Mouse (Mus musculus) brown adipose tissue, adult 24 weeks (tissue): ENCODE measurements at regions not wholly inside any gene's neighbourhood (a gene's known extent, or its start where the extent isn't known, plus 50 kb on each side); places are given as distances from the start of the nearest gene placed in this dataset.

Experiments used
- H3K27ac ChIP-seq: fragments of 200-500 bp; replicated peaks from 2 replicates; pipeline ENCODE4 v1.5.1; 2012; ENCODE audit warnings: low read depth, mild to moderate bottlenecking, low read length
- H3K4me1 ChIP-seq: fragments of 200-500 bp; 2 replicates; pipeline ENCODE4 v1.6.1; 2012; ENCODE audit warnings: low read length, mixed read lengths; ENCODE audit not compliant: control insufficient read depth, insufficient read depth, insufficient read length
- H3K4me3 ChIP-seq: fragments of 200-500 bp; 2 replicates; pipeline ENCODE4 v1.5.1; 2012; ENCODE audit warnings: low read depth, mild to moderate bottlenecking, low read length, moderate library complexity; ENCODE audit not compliant: insufficient read depth

DNA sequence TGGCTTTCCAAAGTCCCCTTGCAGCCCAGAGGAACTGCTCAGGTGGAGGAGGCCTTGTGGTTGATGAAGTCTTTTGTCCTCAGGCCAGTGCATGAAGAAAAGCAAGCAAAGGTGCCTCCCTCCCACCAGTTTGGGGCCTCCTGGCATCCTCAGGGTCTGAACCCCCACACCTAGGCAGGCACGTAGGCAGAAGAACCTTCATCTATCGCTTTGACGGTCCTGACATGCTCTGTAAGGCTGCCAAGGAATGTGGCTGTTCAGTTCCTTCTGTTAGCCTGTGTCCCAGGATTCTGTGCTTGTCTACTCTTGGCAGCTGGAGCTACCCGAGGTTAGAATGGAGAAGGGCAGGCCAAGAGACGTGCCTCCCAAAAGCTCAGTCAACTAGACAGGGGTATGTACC is 197.1 kb upstream of the 3110018I06Rik start:
- H3K4me1 ChIP-seq = no peaks in the 10 kb centered on the region
- H3K4me3 ChIP-seq = no peak overlapping the region
- H3K27ac ChIP-seq = no peak overlapping the region

DNA sequence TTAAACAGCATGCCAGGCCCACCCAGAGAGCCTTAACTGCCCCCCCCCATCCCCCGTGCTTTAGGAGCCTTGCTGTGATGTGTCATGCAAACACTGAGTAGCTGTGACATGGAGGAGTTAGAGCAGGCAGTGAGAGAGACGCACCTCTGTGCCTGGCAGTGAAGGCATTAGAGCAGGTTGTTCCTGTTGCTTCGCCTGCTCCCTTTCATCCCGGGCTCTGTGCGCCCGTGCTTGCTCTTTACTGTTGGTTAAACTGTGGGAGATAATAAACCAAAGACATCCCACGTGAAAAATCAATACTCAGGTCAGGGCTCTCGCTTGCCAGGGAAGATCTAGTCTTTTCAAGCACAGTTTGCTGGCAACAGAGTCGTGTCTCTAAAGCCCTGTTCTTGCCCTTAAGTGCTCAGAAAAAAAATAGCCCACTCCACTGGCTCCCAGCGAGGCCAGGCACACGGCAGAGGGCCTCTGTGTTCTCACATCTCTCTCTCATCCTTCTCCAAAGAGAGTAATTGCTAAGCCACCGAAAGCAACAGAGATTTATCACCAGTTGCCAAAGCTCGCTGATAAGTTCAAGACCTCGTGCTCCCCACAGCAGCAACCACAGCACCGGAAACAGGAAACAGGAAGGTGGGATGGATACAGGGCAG is 181.2 kb upstream of the 3110018I06Rik start:
- H3K4me1 ChIP-seq = no peaks in the 10 kb centered on the region
- H3K4me3 ChIP-seq = no peak overlapping the region
- no peak overlapping the region for H3K27ac ChIP-seq

- Histone ChIP-seq H3K4me1 (no peaks in the 10 kb centered on the region), H3K27ac (no peak overlapping the region), H3K4me3 (no peak overlapping the region)
Measured at GRCm38 (mm10) chr12:107315446-107315845, 173.0 kb upstream of the 3110018I06Rik start.

DNA sequence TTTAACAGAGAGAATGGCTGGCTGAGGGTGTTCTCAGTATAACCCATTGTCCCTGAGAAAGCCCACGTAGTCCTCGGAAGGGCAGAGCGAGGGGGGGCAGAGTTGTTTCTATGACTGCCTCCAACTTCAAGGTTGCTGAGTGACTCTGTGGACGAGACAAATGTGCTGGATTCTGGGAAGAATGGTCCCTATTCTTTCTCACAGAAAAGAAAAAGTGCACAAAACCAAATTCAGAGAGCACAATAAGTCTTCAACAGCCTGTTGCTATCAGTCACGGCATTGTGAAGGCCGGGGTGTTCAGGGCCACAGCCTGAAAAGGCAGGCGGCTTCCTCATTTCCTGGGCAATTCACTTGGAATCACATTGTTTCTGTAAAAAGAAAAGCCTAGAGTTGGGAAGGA is 165.6 kb upstream of the 3110018I06Rik start:
- H3K27ac ChIP-seq = no peak overlapping the region

DNA sequence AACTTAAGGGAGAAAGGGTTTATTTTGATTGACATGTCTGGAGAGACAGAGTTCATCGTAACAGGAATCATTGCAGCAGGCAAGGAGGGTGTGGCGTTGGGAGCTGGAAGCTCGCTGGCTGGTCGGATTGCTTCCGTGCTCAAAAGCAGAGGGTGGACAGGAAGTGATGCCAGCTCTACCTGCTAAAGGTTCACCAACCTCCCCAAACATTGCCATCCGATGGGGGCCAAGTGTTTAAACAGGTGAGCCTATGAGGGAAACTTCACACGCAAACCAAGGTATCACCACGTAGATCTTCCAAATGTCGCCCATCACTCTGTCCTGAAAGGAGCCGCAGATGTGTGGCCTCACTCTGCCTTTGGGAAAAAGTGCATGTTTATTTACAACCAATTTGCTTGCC is 162.3 kb upstream of the 3110018I06Rik start:
- H3K27ac ChIP-seq = no peak overlapping the region
- H3K4me1 ChIP-seq = no peaks in the 10 kb centered on the region
- H3K4me3 ChIP-seq = no peak overlapping the region

More for the DNA sequence above, 165.6 kb upstream of the 3110018I06Rik start:
- Histone ChIP-seq H3K4me1 (no peaks in the 10 kb centered on the region), H3K4me3 (no peak overlapping the region)

DNA sequence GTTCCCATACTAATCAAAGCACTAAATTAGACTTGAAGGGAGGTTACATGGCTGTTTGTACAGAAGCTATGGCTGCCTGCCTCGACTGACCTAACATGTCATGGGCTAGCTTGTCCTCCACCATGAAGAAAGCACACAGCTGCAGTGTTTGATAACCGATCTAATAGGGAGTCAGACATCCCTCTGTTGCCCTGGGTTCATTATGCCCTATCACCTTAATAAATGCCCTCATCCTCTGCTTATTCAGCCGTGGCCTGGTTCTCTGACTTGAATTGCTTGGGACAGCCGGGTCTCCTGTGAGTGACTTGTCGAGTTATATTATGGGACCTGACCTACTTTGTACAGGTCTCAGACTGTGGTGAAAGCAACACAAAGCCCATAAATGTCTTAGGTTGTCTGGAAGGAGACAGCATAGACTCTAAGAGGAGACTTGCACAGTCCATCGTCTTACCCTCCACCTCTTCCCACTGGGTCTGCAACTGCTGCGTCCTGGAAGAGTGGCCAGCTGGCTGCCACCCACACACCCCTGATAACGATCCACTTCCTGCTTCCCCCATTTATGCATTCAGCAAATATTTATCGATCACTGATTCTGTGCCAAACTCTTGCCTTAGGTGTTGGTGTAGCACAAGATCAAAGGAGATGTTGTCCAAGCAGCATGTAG is 161.2 kb upstream of the 3110018I06Rik start:
- Histone ChIP-seq H3K4me1 (no peaks in the 10 kb centered on the region), H3K4me3 (no peak overlapping the region), H3K27ac (no peak overlapping the region)

DNA sequence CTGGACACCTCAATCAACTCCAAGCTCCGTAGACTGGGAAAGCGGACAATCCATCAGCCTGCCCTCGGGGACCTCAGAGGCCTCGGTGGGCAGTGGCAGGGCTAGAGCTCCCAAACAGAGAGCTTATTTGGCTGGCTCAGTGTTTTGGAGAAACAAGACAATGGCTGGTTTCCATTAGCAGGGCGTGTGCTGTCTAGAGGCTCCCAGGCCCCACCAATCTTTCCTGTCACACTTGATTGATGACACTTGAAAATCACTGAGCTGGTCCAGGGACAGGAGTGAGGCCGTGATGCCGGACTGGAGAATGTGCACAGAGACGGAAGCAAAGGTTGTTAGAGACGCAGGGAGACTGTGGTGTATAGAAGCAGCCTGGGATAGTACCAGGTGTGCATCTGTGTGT is 159.4 kb upstream of the 3110018I06Rik start:
- no peak overlapping the region for H3K27ac ChIP-seq
- H3K4me1 ChIP-seq = no peaks in the 10 kb centered on the region
- no peak overlapping the region for H3K4me3 ChIP-seq

DNA sequence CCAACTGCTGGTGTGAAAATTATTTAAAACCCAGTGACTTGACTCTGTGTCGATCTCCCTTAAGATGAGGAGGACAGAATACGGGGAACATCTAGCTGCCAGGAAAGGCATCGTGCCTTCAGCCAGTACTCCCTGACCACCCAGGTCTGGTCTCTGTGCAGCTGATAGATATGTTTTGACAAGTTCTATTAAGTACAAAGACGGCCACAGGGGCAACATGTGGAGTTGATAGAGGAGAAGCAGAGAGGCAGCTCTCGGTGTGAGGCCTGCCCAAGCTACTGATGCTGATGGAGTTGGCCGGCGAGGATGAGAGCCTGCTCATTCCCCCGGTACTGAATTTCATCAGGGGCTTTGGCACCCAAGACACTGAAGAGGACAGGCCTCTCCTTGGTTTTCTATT is 154.1 kb upstream of the 3110018I06Rik start:
- no peak overlapping the region for H3K4me3 ChIP-seq
- H3K4me1 ChIP-seq = no peaks in the 10 kb centered on the region

DNA sequence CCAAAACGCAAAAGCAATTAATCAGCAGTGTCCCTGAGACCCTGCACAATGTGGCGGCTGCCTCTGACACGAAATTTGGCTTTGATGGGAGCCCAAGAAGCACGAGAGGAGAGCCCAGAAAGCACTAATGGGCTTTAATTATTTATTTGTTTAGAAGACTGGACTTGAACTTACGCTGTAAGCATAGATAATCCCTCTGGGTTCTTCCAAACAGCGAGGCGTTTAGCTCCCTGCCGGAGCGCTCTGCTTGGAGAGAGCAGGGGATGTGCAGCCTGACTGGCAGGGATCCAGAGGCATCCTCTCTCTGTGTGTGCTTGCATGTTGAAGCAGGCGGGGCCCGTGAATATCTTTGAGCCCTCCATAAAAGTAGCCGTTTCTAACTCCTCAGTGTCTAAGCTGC is 153.3 kb upstream of the 3110018I06Rik start:
- Histone ChIP-seq H3K27ac (no peak overlapping the region), H3K4me3 (no peak overlapping the region), H3K4me1 (no peaks in the 10 kb centered on the region)

More for the DNA sequence above, 154.1 kb upstream of the 3110018I06Rik start:
- H3K27ac ChIP-seq = no peak overlapping the region

DNA sequence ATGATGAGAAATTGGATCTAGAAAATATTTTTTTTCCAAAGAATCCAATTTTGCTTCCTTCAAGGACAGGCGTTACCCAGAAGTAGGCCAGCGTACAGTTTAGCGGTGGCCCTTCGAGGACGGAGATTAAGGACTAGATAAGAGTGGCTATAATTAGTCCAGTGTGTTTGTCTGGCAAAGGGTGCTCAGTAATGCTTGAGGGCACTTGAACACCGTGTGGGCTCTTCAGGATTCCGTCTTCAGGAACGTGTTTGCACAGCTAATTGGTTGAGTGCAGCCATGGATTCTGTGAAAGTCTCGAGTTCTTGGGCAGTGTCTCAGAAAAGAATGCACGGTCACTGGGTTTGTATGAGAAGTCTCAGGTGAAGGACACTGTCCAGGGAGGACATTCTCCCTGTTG is 149.7 kb upstream of the 3110018I06Rik start:
- Histone ChIP-seq H3K4me3 (no peak overlapping the region), H3K27ac (no peak overlapping the region), H3K4me1 (no peaks in the 10 kb centered on the region)

GRCm38 (mm10) chr12:107356211-107356610 is 132.2 kb upstream of the 3110018I06Rik start:
- H3K4me1 ChIP-seq = no peaks in the 10 kb centered on the region
- no peak overlapping the region for H3K4me3 ChIP-seq
- no peak overlapping the region for H3K27ac ChIP-seq

DNA sequence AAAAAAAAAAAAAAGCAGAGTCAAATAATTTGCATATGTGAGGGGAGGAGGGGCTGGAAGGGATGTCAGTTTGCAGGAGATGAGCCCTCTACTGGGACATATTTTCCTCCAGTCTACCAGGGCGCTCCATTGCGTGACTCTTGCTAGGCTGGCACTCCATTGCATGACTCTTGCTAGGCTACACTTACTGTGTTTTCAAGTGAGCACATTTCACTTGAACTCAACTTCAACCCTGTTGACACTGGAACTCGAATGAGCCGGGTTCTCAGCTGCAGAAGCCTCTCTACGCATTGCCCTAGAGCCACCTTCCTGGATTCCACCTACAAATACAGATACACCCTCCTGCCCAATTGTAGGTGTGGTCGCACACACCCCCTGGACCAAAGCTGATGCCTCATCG is 131.5 kb upstream of the 3110018I06Rik start:
- Histone ChIP-seq H3K4me1 (no peaks in the 10 kb centered on the region), H3K4me3 (no peak overlapping the region), H3K27ac (no peak overlapping the region)

DNA sequence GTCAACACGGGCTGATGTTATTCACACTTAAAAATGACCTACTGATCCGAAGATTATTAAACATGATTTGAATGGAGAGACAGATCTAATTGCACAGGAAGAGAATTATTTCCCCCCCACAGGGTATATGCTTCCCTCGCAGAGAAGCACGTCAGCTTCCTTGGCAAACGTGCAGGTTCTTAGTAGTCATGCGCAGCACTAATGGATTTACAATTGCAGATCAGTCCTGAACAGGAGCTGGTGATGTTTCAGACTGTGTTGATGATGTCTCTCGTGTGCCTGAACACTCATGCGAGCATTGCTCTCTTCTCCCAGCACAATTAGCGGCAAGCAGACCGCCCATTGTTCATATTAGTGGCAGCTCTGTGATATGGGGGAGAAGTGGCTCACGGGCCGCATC is 127.9 kb upstream of the 3110018I06Rik start:
- Histone ChIP-seq H3K4me1 (no peaks in the 10 kb centered on the region), H3K4me3 (no peak overlapping the region), H3K27ac (no peak overlapping the region)

- Histone ChIP-seq H3K4me1 (no peaks in the 10 kb centered on the region), H3K4me3 (no peak overlapping the region), H3K27ac (no peak overlapping the region)
Measured at GRCm38 (mm10) chr12:107361606-107362005, 126.8 kb upstream of the 3110018I06Rik start.

GRCm38 (mm10) chr12:107362120-107362519 is 126.3 kb upstream of the 3110018I06Rik start:
- no peaks in the 10 kb centered on the region for H3K4me1 ChIP-seq
- H3K4me3 ChIP-seq = no peak overlapping the region
- H3K27ac ChIP-seq = no peak overlapping the region

DNA sequence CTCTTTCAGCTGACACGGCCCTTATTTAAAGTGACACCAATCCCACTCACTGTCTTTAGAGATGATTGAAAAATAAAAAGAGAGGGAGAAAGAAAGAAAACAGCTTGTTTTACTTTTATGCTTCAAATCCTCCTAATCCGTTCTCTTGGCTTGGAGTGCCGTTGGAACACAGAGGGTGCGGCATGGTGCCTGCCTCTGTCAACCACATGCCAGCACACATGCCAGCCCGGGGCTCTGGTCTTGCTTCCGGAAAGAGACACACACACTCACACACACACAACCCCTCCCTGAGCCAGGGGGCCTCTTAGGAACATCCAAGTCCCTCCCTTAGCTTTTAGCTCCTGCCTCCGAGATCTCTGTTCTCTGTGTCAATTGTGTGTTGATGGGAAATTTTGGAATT is 116.2 kb upstream of the 3110018I06Rik start:
- H3K4me3 ChIP-seq = no peak overlapping the region
- no peaks in the 10 kb centered on the region for H3K4me1 ChIP-seq
- H3K27ac ChIP-seq = no peak overlapping the region
